Mouse (Mus musculus) cortical plate, adult 2 months (tissue): Measurements from ENCODE around the gene Thada. TPM values are rescaled to one million over a fixed set of nuclear protein-coding genes. Genes with fewer than 3 reads are reported as not detected.

Experiments used
- H3K27ac ChIP-seq: fragments of 200-500 bp; 2 replicates; pipeline ENCODE4 v1.5.1; 2012; ENCODE audit warnings: low read length, control low read depth, inconsistent platforms; ENCODE audit not compliant: insufficient read depth
- H3K4me1 ChIP-seq: fragments of 200-500 bp; 2 replicates; pipeline ENCODE4 v1.6.1; 2011; ENCODE audit warnings: low read length; ENCODE audit not compliant: control insufficient read depth, insufficient read depth
- H3K4me3 ChIP-seq: fragments of 200-500 bp; 2 replicates; pipeline ENCODE4 v1.5.1; 2011; ENCODE audit warnings: mild to moderate bottlenecking, low read length, control low read depth; ENCODE audit not compliant: insufficient read depth
- CTCF ChIP-seq: fragments of 200-500 bp; IDR thresholded peaks from 2 replicates; pipeline ENCODE4 v1.5.1; 2011; ENCODE audit warnings: mild to moderate bottlenecking, control low read depth, low read length; ENCODE audit not compliant: insufficient read depth; ENCODE audit errors: extremely low read depth
- POLR2A ChIP-seq: fragments of 200-500 bp; IDR thresholded peaks from 2 replicates; pipeline ENCODE4 v1.6.1; 2011; ENCODE audit warnings: mild to moderate bottlenecking, low read length, control low read depth; ENCODE audit not compliant: insufficient read depth; ENCODE audit errors: extremely low read depth
- polyA plus RNA-seq: library from polyadenylated mRNA; depleted of rRNA; stranded (reverse); fragments of >200 nt; gene quantifications from 2 replicates; pipeline ENCODE4 v1.2.3, GENCODE M21; 2012

Gene Thada
- polyA plus RNA-seq, 1 experiment: 5.2 TPM

DNA sequence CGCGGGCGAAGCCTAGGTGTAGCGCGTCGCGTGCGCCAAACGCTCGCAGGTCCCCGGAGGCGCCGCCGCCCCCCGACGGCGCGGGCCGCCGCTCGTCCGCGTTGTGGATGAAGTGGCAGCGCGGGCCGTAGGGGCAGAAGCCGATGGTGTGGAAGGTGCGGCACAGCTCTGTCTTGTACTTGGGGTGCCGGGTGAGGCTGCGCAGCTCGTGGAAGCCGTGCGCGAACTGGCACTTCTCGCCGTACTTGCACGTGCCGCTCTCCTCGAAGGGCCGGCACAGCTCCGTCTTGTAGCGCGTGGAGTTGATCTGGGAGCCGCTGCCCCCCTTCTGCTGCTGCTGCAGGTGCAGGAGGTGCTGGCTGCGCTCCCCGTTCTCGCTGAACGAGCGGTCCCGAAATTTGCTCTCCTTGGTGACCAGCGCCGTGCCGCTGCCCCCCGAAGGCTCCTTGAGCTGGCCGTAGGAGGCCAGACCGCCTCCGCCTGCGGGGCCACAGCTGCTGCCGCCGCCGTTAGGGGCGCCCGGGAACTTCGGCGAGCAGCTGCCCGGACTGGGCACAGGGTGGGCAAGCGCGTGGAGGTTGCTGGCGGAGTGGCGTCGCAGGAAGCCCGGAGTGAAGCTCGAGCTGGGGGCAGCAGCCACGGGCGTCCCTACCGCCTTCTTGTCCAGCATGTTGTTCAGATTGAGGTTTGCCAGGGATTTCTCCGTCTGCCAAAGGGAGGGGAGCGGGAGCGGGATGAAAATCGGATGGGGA lies 279.4 kb downstream of the Thada start:
- H3K4me1 ChIP-seq: no peaks in the 10 kb centered on the region
- TF ChIP-seq CTCF: no peak
- no peak for TF ChIP-seq POLR2A
- peak overlapping the region; percentile 77 for H3K4me3 ChIP-seq
- peak overlapping the region; percentile 94 for H3K27ac ChIP-seq

GRCm38 (mm10) chr17:84185581-84186450 lies 280.2 kb downstream of the Thada start:
- no peak for TF ChIP-seq POLR2A
- TF ChIP-seq CTCF: no peak
- H3K4me1 ChIP-seq: peaks cover 2% of the 10 kb centered on the region; the same call in 1 of the 2 replicates
- peak overlapping the region; percentile 77; the same call in 1 of the 2 replicates for H3K4me3 ChIP-seq
- H3K27ac ChIP-seq: peak overlapping the region; percentile 94; the same call in 1 of the 2 replicates

GRCm38 (mm10) chr17:84185011-84185411 lies 281.0 kb downstream of the Thada start:
- Histone ChIP-seq H3K27ac (peak overlapping the region; percentile 74), H3K4me3 (peak overlapping the region; percentile 26), H3K4me1 (peaks cover 2% of the 10 kb centered on the region; the same call in 1 of the 2 replicates)
- TF ChIP-seq POLR2A: no peak
- TF ChIP-seq CTCF: no peak

DNA sequence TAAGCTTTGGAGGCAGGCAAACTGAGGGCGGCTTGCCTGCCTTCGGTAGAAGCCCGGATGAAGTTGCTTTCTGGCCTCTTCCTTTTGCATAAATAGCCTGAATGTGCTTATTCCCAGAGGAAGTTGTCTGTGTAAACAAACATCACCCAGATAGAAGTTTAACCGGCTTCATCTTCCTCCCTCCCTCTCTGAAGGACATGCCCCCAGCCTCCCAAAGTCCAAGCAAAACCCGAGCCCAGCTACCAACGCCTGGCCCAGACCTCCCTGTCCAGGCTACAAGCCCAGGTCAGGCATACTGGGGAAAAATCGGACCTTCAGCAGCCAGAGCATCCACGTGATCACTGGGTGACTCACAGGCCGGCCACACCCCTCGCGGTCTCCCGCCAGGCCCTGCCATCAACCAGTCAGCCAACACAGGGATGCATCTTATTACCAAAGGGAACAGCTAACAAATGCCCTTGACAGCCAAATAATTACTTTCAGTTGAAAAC lies 282.7 kb downstream of the Thada start:
- H3K4me1 ChIP-seq: peaks cover 2% of the 10 kb centered on the region; the same call in 1 of the 2 replicates
- H3K4me3 ChIP-seq: peak overlapping the region; percentile 27
- 0 out of 2 replicates have a peak, but pooled peaks have one; percentile 17 for TF ChIP-seq POLR2A
- no peak for TF ChIP-seq CTCF
- H3K27ac ChIP-seq: peak overlapping the region; percentile 94

GRCm38 (mm10) chr17:84182311-84183271 lies 283.4 kb downstream of the Thada start:
- H3K4me3 ChIP-seq: no peak overlapping the region; the same call in 1 of the 2 replicates
- peak overlapping the region; percentile 94 for H3K27ac ChIP-seq
- TF ChIP-seq POLR2A (no peak), CTCF (no peak)
- peaks cover 2% of the 10 kb centered on the region; the same call in 1 of the 2 replicates for H3K4me1 ChIP-seq

GRCm38 (mm10) chr17:84181502-84182310 lies 284.3 kb downstream of the Thada start:
- no peak overlapping the region for H3K4me3 ChIP-seq
- peaks cover 2% of the 10 kb centered on the region; the same call in 1 of the 2 replicates for H3K4me1 ChIP-seq
- TF ChIP-seq POLR2A: no peak
- peak overlapping the region; percentile 72 for H3K27ac ChIP-seq

DNA sequence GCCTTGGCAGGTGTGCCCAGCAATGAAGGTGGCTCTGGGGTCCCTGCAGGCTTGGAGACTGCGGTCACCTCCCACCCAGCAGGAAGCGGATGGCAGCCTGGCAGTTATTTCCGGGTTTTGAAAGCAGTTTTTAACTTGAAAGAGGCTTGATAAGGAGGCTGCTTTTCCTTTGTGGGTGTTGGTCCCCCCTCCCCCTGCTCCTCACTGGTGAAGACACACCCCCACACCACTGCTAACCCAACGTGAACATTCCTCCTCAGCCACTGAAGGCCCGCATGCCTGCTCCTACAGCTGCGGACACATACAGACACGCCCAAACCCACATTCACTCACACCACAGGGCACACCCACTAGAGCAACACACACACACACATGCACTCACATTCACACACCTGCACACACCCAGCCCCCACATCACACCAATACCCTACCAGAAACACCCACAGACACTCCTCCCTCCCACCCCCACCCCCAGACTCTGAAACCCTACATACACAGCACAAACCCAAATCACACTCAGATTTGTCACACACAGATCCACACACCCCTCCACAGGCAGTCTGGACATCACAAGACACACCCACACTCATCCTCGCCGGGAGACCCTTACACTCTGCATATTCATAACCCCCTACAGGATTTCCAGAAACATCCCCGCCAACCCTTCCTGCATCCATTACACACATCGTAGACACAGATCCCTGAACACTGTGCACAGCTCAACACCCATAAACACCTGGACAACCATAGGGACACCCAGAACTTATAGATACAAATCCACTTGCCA lies 285.1 kb downstream of the Thada start:
- TF ChIP-seq POLR2A (no peak), CTCF (no peak)
- Histone ChIP-seq H3K4me1 (peaks cover 2% of the 10 kb centered on the region; the same call in 1 of the 2 replicates), H3K4me3 (no peak overlapping the region), H3K27ac (peak overlapping the region; percentile 55; the same call in 1 of the 2 replicates)

DNA sequence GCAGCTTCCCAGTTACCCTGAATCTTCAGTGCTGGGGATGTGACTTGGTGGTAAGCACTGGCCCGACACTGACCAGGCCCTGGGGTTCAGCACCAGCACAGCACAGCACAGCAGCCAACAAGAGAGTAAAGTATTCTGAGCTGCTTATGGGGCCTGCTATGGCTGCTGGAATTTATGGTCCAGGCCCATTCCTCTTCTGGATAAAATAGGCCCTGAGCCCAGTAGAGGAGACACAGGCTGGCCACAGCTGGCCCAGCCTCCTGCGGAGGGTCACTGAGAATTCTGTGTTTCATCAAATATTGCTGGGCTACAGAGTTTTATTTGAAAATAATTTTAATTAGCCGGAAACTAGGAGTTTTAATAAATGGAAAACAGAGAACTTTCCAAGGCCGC lies 286.0 kb downstream of the Thada start:
- H3K4me1 ChIP-seq: peaks cover 2% of the 10 kb centered on the region; the same call in 1 of the 2 replicates
- no peak overlapping the region for H3K27ac ChIP-seq
- no peak for TF ChIP-seq CTCF
- TF ChIP-seq POLR2A: no peak
- H3K4me3 ChIP-seq: no peak overlapping the region
